Mouse (Mus musculus): ENCODE data around the gene Sectm1a. TPM values are rescaled to one million over a fixed set of nuclear protein-coding genes. Genes with fewer than 3 reads are reported as not detected.

Sectm1a gene
- polyA plus RNA-seq, 1 experiment from 2014 or later = not detected

DNA sequence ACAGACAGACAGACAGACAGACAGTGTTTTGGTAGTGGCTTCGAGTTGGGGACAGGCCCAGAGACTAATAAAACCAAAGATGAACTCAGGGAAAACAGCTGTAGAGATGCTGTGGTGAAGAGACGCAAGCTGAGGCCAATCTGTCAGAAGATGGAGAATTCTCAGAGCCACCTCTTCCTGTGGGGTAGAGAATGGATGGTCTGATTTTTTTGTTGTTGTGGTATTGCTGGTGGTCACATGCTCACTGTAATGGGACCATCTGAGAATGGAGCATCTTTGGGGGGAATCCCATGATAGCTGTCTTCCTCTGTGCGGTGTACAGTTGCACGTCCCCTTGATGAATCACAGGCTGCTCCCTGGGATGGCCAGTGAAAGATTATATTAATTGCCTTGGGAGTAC lies 38.5 kb downstream of the Sectm1a start:
- peaks cover 59% of the 10 kb centered on the region for H3K27me3 ChIP-seq (replicated peaks)
- H3K4me3 ChIP-seq = no peak overlapping the region
- WGBS = 78% methylated on average over 4 of the region's 4 CpGs
- no peak overlapping the region for H3K9ac ChIP-seq
- H3K36me3 ChIP-seq = no peaks in the 10 kb centered on the region
- no peak for ATAC-seq (ENCODE audit: extremely low read depth, insufficient number of reproducible peaks, low FRiP score, low TSS enrichment)
- H3K9me3 ChIP-seq = no peaks in the 10 kb centered on the region
- H3K27ac ChIP-seq (replicated peaks) = no peak overlapping the region
- H3K4me1 ChIP-seq = no peaks in the 10 kb centered on the region
- no peak overlapping the region for H3K4me2 ChIP-seq

DNA sequence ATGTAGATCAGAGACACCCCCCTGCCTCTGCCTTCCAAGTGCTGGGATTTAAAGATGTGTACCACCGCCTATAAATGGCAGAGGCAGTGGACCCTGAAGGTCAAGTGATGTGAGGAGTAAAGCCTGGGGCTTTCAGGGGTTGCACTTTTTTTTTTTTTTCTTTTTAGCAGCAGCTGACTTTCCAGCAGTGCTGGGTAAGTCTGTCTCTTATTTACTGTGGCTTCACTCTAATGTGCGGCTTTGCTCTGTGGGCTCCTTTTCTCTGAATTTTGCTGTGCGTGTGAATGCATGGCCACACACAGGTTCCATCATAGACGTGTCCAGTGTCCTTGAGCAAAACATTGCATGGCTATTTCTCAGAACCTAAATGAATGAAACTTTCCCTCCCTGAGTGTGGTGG lies 39.4 kb downstream of the Sectm1a start:
- no peak overlapping the region for H3K9ac ChIP-seq
- 60% methylated on average over 4 of the region's 4 CpGs for WGBS
- no peaks in the 10 kb centered on the region for H3K36me3 ChIP-seq

DNA sequence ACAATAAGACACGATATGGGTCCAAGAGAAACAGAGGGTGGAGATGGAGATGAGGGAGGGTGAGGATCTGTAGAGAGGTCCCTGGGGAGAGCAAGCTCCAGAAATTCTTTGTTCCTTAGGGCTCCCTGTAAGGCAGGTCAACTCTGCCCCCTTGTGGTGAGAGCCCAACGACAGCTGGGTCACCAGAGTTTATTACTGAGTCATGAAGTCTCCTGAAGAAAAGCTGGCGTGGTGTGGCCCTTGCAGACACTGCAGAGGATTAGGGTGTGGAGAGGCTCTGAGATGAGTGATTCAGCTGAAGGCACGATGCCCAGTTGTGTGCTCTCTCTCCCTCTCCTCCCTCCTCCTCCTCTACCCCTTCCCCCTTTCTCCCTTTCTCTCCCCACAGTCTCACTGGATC lies 39.8 kb downstream of the Sectm1a start:
- H3K4me2 ChIP-seq = no peak overlapping the region
- no peaks in the 10 kb centered on the region for H3K9me3 ChIP-seq
- H3K4me1 ChIP-seq = no peaks in the 10 kb centered on the region
- H3K4me3 ChIP-seq = no peak overlapping the region
- no peak overlapping the region for H3K27ac ChIP-seq (replicated peaks)
- no peak overlapping the region for H3K9ac ChIP-seq
- no peaks in the 10 kb centered on the region for H3K36me3 ChIP-seq
- ATAC-seq (ENCODE audit: extremely low read depth, insufficient number of reproducible peaks, low FRiP score, low TSS enrichment) = 0 out of 2 replicates have a peak, but pooled peaks have one; percentile 8
- WGBS = 3% methylated on average over 4 of the region's 4 CpGs
- H3K27me3 ChIP-seq (replicated peaks) = peaks cover 61% of the 10 kb centered on the region

More for the DNA sequence above, 39.4 kb downstream of the Sectm1a start:
- no peak for ATAC-seq (ENCODE audit: extremely low read depth, insufficient number of reproducible peaks, low FRiP score, low TSS enrichment)
- Histone ChIP-seq H3K4me2 (no peak overlapping the region), H3K4me1 (no peaks in the 10 kb centered on the region), H3K4me3 (no peak overlapping the region), H3K27ac (replicated peaks) (no peak overlapping the region), H3K27me3 (replicated peaks) (peaks cover 59% of the 10 kb centered on the region), H3K9me3 (no peaks in the 10 kb centered on the region)

DNA sequence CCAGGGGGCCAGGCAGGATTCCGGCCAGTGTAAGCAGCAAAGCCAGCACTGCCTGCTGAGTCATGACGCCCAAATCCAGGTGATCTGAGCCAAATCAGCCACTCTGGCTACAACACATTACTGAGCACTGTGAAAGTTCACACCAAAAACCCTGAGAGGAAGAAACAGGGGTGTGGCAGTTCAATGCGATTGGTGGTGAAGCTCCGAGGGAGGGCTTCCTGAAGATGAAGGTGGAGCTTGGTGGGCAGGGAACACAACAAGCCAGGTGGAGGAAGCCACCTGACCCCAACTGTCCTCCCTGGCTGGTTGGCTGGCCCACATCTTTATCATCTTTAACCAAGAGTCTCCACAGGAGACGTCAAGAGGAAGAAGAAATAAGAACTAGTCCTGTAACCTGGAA lies 41.7 kb downstream of the Sectm1a start, which contains the start of gene Cd7:
Gene Cd7 (minus strand): TSS at position 117 of the 400 bp plus-strand sequence.
- WGBS = 57% methylated on average over 5 of the region's 5 CpGs
- H3K27ac ChIP-seq (replicated peaks) = no peak within 1 kb of the TSS
- H3K27me3 ChIP-seq (replicated peaks) = peaks cover 59% of the 10 kb centered on the region
- no peak within 1 kb of the TSS for H3K9ac ChIP-seq
- no peak within 1 kb of the TSS for H3K4me2 ChIP-seq
- no peak within 1 kb of the TSS for H3K4me3 ChIP-seq
- H3K36me3 ChIP-seq = no peaks in the 10 kb centered on the region
- H3K4me1 ChIP-seq = no peaks in the 10 kb centered on the region
- H3K9me3 ChIP-seq = no peaks in the 10 kb centered on the region
- no peak for ATAC-seq (ENCODE audit: extremely low read depth, insufficient number of reproducible peaks, low FRiP score, low TSS enrichment)

DNA sequence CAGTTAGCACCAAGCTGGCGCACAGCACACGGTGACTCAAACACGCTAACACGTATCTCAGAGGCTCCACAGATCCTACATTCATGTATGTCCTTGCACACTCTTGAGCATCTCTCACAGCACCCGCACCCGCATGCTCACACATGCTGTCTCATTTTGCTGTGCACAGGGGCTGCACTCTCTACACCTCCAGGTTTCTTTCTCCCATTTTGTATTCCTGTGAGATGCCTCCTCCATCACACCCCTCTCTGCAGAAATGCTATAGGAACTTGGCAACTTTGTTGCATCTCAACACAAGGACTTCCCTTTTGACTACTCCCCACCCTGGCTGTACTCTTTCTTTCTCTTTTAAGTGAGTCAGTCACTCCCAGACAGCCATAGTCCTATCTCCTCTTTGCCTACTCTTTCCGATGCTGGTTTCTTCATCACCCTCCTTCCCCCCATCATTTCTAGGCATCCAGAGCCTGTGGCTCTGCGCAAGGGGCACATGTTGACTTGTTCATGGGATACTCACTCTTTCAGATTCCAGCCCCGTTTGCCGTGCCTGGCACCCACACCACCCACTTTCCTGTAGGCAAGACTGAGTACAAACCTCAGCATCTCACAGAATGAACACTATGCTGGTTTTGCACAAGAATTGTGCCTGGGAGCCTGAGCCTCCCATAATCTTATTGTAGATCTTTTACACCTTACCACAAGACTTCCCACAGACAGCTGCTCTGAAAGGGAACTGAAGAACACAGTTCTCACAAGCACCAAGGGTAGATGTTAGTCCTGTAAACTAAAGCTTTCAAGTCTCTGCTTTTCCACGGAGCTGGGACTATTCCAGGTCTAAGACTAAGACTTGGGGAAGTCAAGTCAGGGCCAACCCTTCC lies 42.4 kb downstream of the Sectm1a start:
- H3K9ac ChIP-seq = no peak overlapping the region
- 74% methylated on average over 11 of the region's 11 CpGs for WGBS
- no peak overlapping the region for H3K4me2 ChIP-seq
- no peak overlapping the region for H3K27ac ChIP-seq (replicated peaks)
- peaks cover 58% of the 10 kb centered on the region for H3K27me3 ChIP-seq (replicated peaks)
- no peaks in the 10 kb centered on the region for H3K9me3 ChIP-seq
- no peaks in the 10 kb centered on the region for H3K4me1 ChIP-seq
- no peaks in the 10 kb centered on the region for H3K36me3 ChIP-seq
- ATAC-seq (ENCODE audit: extremely low read depth, insufficient number of reproducible peaks, low FRiP score, low TSS enrichment) = no peak
- no peak overlapping the region for H3K4me3 ChIP-seq

DNA sequence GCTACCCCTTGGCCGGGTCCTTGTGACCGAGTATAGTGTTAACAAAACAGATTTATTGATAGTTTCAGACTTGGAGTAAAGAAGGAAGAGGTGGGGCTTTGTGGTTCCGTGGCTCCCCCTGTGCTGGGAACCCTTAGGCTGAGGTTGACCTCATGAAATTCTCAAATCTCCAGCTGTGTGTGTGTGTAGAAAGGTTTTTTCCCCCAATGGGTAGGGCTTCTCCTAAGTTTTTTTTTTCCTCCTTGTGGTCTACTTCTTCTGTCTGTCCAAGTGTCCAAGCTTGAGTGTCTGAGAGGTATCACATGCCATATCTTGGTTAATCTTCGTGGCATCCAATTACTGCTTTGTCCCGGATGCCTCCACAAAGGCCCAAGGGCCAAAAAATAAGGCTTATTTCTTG lies 47.9 kb downstream of the Sectm1a start:
- Histone ChIP-seq H3K36me3 (no peaks in the 10 kb centered on the region), H3K27me3 (replicated peaks) (peaks cover 37% of the 10 kb centered on the region), H3K27ac (replicated peaks) (no peak overlapping the region), H3K4me2 (no peak overlapping the region), H3K4me3 (no peak overlapping the region), H3K9me3 (no peaks in the 10 kb centered on the region), H3K9ac (no peak overlapping the region), H3K4me1 (no peaks in the 10 kb centered on the region)
- no peak for ATAC-seq (ENCODE audit: extremely low read depth, insufficient number of reproducible peaks, low FRiP score, low TSS enrichment)
- 66% methylated on average over 5 of the region's 5 CpGs for WGBS

DNA sequence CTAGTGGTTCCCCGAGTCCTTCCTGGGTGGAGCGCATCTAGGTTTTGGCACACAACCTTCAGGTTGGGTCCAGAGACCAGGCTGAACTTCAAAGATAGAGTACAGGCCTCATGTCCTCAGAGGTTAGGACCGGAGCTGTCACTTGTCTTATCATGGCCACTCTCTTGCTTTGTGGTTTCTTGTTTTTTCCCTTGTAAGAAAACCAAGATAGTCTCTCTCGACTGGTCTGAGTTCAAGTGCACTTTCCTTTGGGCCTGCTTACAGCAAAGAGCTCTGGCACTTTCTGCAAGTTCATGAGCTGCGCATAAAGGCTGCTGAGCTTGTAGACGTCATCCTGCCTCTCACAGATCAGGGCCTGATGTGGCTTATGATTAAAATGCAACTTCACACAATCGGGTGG lies 53.8 kb downstream of the Sectm1a start:
- Histone ChIP-seq H3K36me3 (no peaks in the 10 kb centered on the region), H3K9me3 (no peaks in the 10 kb centered on the region), H3K27ac (replicated peaks) (no peak overlapping the region), H3K9ac (no peak overlapping the region), H3K4me2 (no peak overlapping the region), H3K27me3 (replicated peaks) (peaks cover 5% of the 10 kb centered on the region; the same call in 1 of the 2 replicates), H3K4me1 (no peaks in the 10 kb centered on the region), H3K4me3 (no peak overlapping the region)
- no peak for ATAC-seq (ENCODE audit: extremely low read depth, insufficient number of reproducible peaks, low FRiP score, low TSS enrichment)
- 69% methylated on average over 7 of the region's 7 CpGs for WGBS

DNA sequence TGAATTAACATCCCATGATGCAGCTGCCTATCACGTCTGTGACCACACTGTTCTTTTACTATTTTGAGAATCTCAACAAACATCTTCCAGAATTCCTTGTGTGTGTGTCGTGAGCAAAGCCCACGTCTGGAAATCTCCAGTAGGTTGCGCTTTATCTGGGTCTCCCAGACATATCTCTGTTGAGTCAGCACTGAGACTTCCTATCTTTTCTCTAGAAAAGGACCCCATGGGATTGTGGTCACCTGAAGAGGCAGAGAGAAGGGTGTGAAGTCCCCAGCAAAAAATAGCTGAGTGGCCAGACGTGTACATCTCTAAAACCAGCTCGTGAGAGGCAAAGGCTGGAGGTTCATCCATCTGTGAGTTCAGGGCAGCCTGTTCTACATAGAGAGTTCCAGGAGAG lies 56.9 kb downstream of the Sectm1a start:
- H3K9me3 ChIP-seq = no peaks in the 10 kb centered on the region
- H3K27me3 ChIP-seq (replicated peaks) = no peaks in the 10 kb centered on the region
- no peak overlapping the region for H3K4me2 ChIP-seq
- H3K9ac ChIP-seq = no peak overlapping the region
- ATAC-seq (ENCODE audit: extremely low read depth, insufficient number of reproducible peaks, low FRiP score, low TSS enrichment) = no peak
- H3K4me3 ChIP-seq = no peak overlapping the region
- no peaks in the 10 kb centered on the region for H3K4me1 ChIP-seq
- WGBS = 37% methylated on average over 6 of the region's 6 CpGs
- no peaks in the 10 kb centered on the region for H3K36me3 ChIP-seq
- H3K27ac ChIP-seq (replicated peaks) = no peak overlapping the region

DNA sequence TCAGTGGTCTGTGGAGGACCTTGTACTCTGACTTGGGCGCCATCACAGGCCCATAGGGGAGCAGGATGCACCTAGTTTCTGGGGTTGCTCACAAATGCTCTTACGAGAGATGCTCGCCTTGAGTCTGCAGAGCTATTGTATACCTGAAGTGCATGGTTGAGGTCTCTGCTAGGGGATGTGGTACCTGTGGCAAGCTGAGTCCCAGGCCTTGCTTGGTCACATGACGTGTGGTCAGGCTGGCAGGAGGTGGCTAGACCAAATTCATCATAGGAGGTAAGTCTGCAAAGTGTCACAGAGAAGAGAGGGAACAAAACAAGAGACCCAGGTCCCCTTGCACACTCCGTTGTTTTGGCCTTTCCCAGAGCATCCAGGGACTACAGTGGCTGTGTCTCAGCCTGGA lies 61.5 kb downstream of the Sectm1a start:
- H3K36me3 ChIP-seq = no peaks in the 10 kb centered on the region
- WGBS = 82% methylated on average over 5 of the region's 5 CpGs
- ATAC-seq (ENCODE audit: extremely low read depth, insufficient number of reproducible peaks, low FRiP score, low TSS enrichment) = no peak

DNA sequence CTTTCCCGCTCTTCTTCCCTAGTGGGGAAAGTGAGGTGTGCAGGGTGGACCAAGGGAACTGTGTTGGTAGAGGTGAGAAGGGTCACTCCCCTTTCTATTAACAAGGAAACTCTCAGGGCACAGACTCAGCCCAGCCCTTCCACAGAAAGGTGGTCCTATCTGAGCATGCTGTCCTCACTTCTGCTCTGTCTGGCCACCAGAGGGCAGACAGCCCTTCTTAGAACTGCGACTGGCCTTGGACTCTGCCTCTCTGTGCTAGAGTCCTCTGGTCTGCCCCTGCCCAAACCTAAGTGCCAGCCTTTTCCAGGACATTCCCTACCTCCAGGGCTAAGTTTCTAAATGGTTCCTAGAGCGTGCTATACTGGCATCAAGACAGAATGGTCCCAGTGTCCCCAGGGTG lies 63.3 kb downstream of the Sectm1a start:
- Histone ChIP-seq H3K9ac (no peak overlapping the region), H3K9me3 (no peaks in the 10 kb centered on the region), H3K27ac (replicated peaks) (no peak overlapping the region), H3K4me3 (no peak overlapping the region), H3K36me3 (no peaks in the 10 kb centered on the region), H3K4me1 (peaks cover 15% of the 10 kb centered on the region), H3K27me3 (replicated peaks) (0 out of 2 replicates have a peak, but pooled peaks cover 2% of the 10 kb centered on the region), H3K4me2 (no peak overlapping the region)
- WGBS = 36% methylated on average over 3 of the region's 3 CpGs
- ATAC-seq (ENCODE audit: extremely low read depth, insufficient number of reproducible peaks, low FRiP score, low TSS enrichment) = no peak; the same call in 1 of the 2 replicates

More for the DNA sequence above, 61.5 kb downstream of the Sectm1a start:
- Histone ChIP-seq H3K27me3 (replicated peaks) (0 out of 2 replicates have a peak, but pooled peaks cover 2% of the 10 kb centered on the region), H3K4me1 (peaks cover 15% of the 10 kb centered on the region), H3K27ac (replicated peaks) (no peak overlapping the region), H3K4me2 (no peak overlapping the region), H3K9ac (no peak overlapping the region), H3K9me3 (no peaks in the 10 kb centered on the region), H3K4me3 (no peak overlapping the region)

All from heart, embryonic 13.5 days (tissue).